Mouse (Mus musculus) lung, postnatal 10 days (tissue): ENCODE measurements around the gene Ate1.
"Not testable (repeated sequence)": the region's sequence is repeated elsewhere in the genome, so short reads cannot be mapped to it uniquely, and the experiment has no call there.

Experiments used
- DNase-seq: peaks from one replicate; pipeline ENCODE4 v3.0.0; 2021

Gene Ate1

DNA sequence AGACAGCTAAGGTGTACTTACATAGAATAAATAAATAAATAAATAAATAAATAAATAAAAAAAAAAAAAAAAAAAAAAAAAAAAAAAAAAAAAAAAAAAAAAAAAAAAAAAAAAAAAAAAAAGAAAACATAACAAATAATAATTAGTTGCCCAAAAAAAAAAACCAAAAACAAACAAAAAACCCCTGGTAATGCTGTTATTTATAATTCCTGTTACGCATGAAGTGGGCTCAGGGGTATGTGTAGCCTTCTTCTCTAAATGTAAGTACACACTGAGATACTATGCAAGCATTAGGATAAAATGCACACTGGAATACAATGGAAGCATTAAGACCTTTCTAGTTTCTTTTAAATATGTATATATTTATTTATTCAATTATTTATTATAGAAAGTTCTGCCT, 130.1 kb downstream of the Ate1 start:
- not testable (repeated sequence) for DNase-seq

DNA sequence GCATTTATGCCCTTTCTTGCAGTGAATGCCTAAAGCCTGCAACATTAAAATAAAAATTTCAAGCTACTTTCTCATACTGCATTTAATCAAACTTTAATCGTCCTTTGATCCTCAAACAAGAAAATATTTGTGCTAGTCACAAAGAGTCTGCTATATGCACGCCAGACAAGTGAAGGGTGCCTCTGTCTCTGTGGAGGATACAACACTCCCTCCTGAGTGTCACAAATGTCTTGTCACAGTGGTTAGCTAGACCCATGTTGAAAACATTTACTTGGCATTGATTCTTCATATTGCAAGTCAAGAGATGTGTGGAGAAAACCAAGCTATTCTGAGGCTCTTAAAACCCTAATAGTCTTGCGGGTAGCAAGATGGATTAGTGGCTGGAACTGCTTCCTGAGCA, 133.9 kb downstream of the Ate1 start:
- DNase-seq, result no peak

DNA sequence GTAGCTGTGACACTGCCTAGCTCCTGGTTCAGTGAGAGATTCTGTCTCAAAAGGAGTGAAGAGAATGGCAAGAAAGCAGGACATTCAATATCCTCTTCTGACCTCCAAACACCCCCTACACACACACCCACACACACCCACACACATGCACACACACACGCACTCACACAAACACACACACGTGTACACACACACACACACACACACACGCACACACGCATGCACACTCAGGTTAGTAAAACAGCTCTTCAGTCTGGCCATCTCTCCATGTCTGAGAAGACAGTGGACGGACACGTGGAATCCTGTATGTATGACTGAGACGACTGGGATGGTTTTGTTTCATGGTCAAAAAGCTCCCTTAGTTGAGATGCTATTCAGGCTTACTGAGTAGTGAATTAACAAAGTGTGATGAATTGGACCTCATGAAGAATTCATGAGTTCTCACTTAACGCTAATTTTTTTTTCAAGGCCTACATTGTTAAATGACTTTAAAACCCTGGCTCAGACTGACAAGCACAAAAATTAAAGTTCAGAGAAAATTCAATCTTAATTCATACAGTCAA, 134.4 kb downstream of the Ate1 start:
- DNase-seq, result no peak

DNA sequence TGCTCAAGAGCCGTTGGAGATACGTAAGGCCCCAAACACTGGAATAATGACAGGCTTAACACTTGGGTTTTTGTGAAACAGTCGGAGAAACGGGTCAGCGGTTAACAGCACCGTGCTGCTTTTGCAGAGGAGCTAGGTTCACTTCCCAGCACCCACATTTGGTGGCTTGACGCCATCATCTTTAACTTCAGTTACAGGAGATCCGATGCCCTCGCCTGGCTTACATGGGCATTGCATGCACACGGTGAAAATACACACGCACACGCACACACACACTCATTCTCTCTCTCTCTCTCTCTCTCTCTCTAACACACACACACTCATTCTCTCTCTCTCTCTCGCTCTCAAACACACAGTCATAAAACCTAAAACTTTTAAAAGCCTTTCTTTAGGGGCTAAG, 138.0 kb downstream of the Ate1 start:
- DNase-seq, result no peak

DNA sequence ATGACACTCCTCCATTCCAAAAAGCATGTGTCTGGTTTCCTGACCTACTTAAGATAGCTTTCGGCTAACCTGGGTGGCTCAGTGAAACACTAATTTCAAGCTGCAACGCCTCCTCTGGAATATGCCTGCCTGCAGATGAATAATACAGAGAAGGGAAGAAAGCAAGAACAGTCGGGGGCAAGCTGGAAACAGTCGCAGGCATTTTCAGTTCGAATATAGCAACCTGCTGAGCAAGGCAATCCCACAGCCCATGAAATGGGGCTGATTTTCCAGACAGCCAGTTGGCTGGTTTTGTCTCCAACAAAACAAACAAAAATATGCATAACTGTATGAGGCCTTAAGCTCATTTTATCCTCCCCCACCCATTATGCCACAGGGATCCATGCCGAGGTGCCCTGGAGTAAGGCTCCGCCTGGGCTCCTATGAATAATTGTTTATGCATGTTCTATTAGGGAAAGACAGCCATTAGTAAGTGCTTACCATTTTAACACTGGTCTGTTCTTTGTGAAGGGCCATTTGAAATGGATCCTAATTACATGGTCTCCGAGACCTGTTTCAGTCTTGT, 138.7 kb downstream of the Ate1 start:
- no peak for DNase-seq

DNA sequence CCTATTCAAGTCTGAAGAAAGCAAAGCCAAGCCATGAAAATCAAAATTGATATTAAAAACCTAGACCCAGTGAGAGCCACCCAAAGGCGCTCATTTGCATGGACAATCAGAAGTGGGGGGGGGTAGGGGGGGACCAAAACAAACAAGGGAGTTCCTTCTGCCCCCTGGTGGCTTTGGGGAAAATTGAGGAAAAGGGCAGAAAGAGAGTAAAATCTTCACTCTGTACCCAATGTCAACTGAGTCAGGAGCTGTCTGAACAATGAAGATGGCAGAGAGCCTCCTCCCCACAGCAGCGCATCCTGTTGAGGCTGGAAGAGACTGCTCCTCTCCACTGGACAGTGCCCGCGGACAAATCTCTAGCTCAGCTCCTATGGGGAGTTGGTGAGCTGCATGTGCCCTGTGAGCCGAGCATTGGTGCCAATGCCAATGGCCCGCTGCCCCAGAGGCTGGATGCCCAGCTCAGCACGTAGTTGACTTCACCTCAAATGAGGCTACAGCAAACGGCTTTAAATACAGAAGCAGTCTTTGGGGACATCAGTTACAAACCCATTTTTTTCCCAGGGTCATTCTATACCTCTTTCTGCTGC, 139.3 kb downstream of the Ate1 start:
- DNase-seq, result peak; percentile 51

DNA sequence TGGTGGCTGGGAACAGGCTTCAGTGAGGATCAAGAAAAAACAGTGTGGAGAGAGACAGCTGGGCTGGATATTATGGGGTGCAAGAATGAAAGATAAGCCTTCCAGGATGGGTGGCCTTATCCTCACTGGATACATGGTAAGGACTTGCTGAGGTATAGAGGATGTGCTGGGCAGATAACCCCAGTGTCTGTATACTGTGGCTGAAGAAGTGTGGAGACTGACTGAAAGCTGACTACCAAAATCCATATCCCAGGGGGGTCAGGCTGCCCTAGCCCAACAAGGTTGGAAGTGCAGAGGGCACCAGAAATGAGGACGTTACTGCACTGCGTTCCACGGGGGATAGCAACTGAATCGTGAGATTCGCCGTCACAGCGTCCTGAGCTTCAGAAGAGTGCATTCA, 139.8 kb downstream of the Ate1 start:
- DNase-seq, result no peak

DNA sequence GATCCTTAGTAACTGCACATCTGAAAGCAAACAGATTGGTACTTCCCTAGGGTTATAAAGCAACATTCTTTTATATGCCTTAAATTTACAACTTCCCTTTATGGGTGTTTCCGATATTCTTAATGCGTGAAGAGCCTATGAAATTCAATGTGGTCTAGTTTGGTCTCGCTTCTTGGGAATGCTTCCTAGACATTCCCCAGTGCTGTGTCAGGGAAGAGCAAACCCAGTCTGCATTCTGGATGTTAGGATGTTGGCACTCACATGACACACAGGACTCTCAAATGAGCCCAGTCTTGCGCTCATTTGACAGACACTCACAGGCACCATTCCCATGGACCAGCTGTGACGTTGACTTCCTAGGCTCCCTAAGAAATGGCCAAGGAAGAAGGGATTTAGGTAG, 140.3 kb downstream of the Ate1 start:
- DNase-seq, result no peak

DNA sequence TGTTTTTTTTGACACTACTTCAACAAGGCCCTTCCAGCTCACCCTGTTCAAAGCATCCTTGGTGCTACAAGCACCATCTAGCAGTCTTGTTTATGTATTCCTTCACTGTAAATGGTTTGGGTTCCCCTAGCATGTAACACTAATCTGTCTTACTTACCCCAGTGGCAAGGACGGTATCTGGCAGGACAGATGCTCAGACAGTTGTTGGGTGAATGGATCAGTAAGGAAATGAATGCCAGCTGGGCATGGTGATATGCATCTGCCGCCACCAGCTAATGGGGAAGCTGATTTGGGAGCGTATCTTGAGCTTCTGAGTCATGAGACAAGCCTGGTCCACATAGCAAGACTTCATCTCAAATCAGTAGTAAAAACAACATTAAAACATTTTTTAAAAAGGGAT, 141.9 kb downstream of the Ate1 start:
- no peak for DNase-seq

DNA sequence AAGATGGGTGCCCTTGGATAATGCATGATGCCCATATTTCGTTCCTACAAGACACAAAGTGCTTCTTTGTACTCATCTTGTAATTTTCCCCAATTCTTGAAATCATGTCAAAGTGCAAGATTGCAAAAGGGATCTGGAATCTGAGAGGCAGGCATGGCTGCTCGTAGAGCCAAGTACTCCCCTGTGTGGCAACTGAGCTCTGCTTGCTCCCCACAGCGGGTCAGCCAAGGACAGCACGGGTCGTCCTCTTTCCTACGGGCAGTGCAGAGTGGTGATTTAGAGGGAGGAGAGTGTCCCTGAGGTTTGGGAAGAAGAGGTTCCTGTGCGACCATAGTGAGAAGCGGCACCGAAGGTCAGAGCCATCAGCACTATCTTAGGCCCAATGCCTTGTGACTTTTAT, 145.9 kb downstream of the Ate1 start:
- DNase-seq, result no peak

DNA sequence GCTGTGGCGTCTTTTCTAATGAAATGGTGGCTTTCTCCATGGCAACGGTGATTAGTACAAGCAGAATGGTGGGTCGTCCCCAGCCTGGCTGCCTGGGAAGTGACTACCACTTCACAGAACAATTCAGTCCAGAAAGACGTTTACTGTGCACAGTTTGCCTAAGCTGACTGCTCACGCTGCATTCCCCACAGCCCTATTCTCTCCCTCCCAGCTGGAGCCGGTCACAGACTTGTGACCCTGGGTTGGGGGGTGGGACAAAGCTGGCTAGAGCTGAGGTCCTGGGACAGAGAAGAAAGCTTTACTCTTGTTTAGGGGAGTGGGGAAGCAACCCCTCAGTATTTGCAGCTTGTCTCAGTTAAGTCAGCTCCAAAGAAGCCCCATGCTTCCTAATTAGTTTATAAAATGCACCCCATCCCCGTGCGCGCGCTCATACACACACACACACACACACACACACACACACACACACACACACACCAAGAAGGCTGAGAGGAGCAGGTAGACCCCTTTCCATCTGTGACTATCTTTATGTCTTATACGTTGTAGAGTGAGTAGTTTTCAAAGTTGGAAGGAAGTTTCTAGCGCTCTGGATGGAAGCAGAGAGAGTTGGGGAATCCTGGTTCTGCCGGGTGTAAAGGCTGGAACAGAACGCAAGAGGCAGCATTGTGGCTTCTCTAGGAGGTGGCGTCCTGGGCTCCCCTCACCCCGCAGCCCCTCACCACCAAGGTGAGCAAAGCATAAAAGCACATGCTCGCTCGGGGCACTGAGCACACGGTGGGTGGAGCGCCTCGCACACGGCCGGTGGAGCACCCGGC, 151.1 kb downstream of the Ate1 start:
- no peak for DNase-seq

DNA sequence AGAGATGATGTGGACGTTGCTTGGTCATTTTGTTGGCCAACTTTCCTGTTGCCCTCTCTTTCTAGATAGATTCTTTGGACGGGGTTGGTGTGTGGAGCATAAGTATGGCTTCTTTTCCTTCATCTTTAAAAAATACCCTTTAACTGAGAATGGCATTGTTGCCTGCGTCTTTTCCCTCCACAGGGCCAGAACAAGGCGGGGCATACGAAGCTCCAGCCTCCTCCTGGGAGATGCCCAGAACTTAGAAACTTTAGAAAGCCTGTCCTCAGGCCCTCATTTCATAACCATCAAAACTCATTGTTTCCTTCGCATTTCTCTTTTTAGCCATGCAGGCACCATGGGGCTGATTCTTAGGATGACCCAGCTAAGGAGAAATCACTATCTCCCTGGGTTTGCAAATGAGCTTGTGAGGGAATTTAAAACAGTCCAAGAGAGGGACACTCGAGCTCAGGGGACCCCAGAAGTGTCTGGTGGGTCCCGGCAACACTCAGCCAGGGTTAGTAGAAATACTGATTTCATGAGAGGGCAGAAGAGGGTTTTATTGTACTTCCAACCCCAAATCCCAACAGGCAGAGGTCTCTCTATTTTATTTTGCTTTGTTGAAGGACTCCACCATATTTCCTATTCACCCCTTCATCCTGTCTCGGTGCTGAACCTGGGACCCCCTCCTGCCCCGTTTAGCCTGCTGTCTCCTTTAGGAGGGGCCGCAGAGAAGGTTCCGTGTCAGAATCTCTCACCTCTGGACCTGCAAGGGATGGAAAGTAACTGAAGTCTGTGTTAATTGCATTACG, 151.9 kb downstream of the Ate1 start:
- DNase-seq, result no peak

DNA sequence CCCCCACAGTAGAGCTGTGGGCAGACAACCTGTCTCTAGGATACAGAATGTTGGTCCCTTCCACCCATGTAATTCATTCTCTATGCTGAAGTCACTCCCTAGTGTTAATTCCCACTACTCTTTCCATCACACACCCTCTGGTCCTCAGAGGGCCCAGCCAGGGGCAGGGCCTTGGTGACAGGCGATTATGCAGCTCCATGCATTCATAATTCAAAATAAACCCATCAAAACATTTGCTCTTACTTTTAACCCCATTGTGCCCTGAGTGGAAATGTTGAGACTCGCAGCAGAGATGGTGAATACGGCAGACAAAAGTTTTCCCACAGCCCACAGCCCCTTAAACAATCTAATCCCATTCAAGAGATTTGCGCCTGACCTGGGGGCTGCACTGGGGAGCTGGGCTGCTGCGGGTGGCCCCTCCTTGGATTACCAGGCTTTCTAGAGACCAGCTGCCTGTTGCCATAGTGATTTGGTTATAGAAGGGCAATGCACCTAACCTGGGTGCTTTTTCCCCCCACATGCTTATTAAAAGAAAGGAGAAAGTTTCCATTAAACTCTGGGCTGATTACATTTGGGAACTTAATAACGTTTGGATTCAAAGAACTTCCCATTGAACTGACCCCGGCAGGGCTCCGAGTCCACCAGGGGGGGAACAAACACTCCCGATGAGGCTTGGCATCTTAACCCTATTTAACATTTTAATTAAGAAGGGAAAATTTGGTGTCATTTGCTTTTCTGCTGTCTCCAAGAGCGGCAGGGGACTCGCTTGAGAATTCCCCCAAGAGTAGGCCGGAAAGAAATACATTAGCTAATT, 152.7 kb downstream of the Ate1 start:
- DNase-seq, result no peak

DNA sequence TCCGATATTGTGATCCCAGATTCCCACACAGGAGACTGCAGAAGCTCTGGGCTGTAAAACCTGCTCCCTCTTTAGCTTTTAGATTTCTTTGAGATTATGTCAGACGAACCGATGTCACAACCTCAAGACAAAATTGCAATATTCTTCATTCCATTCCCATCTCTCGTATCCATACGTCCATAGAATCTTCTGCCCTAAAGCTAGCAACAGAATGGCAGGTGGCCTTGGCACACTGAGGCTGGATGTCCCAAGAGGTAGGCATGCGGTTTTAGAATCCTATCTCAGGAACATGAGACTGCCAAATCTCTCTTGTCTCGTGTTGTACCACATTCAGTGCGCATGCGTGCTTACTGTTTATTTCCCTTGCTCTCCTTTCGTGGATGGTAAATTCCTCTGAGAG, 154.5 kb downstream of the Ate1 start:
- no peak for DNase-seq
